Mouse (Mus musculus) CH12F3 (cell line): ENCODE data around the gene Runx1.

Source experiments
- in situ Hi-C: fragments of 300-500 bp; cut with MboI; formaldehyde crosslinking; loops from 2 replicates; pipeline ENCODE4 v1.14.3; 2020; ENCODE audit warnings: low sequenced_read_pairs

Gene Runx1

DNA sequence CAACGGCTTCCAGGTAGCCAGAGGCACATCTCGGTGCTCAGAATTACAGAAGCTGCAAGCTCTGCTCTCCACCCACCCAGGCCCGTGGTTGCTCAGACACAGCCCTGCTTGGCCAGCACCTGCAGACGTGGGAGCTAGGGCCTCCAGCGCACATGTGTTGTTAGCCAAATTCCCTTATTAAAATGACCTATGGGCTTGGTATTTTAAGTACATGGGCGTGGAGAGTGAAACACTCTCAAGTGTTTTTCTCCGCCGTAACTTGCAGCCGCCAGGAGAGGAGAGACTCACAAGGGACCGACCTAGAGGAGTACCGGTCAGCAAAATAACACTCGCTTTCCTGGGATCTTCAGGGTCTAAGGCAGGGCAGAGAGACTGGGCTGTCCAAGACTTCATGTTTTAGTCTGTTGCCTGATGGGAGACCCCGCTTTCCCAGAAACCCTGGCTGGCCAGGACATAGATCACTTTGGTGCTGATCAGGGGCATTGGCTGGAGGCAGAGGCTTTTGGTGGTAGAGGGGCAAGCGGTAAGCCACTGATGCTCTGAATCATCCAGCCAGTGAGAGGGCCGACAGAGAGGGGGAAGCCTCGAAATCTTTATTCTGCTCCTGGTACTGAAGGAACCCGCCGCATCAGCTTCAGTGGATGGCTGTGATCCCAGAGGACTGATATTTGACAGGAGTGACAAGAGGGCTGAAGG lies 151.7 kb downstream of the Runx1 start:
- in situ Hi-C loops = no loop called here

DNA sequence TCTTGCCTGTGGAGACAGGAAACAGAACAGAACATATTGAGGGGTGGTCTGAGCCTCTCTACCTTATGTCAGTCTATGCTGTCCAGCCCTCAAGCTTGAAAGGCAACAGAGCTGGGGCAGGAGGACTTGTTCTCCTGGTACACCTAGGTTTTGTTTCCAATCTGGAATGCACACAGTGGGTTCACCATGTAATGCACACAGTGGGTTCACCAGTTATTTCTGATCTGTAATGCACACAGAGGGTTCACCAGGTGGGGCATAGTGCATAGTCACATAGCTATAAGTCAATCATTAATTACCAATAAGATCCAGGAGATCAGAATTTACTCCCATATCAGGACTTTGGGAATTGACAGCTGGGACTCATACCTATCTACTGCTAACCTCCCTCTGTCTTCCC lies 157.1 kb downstream of the Runx1 start:
- in situ Hi-C loops = no loop called here

DNA sequence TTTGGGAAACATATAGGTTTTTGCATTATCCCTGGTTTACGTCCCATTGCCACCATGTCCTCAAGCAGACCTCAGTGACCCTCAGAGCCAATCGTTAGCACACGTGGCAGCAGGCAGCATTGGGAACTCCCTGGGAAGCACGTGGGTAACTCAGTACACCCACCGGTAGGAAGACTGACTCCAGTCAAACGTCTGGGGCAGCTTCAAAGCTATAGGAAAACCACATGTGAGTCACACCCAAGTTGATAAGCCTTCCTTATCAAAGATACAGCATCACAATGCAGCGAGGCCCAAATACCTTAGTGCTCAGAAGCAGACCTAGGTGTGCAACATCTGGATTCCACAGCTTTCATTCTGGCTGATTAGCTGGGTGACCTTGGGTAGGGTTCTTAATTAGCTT lies 164.2 kb downstream of the Runx1 start:
- in situ Hi-C loops = no loop called here

DNA sequence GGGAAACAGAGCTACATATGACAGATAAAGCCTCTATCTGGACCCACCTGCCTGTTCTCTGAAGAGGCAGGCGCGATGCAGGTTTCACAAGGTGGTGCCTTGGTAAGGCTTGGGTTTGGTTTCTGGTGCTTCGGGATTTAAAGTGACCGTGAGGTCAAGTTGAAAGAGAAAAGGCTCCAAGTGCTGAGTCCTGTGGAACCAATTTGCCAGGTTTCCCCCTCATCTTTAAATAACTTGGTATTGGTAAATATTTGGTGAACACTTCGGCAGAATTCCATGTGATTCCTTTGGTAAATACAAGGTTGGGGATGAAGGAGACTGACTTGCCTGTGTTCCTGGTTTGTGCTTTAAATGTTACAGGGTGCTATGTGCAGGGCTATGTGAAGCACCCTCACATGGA lies 169.2 kb downstream of the Runx1 start:
- in situ Hi-C loops = no loop called here

DNA sequence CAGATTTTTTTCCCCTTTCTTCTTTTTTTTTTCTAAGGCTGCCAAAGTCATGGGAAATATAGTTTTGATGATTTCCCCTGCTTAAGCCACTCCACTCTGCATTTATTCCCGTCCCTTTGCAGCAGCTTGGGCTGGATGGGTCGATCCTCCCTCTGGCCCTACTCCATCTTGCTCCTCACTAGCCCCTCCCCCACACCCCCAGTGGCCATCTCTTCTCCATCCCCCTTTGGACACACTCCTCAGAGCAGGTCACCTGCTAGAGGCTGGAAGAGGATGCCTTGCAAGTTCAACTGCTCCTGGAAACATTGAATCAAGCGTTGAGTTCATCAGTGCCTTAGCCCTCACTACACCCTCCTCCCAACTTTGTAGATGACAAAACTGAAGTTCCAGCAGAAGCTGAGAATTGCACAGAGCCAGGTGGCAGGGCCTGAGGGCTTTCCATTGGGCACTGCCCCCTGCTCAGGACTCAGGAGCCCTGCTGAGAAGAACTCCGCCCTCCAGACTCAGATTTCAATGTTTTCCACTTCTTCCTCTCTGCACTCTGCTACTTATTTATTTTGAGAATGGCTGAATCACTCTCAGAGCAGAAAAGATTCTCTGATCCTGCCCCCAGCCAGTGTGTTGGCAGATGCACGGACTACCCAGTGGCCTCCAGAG lies 171.5 kb downstream of the Runx1 start:
- in situ Hi-C loops = no loop called here

DNA sequence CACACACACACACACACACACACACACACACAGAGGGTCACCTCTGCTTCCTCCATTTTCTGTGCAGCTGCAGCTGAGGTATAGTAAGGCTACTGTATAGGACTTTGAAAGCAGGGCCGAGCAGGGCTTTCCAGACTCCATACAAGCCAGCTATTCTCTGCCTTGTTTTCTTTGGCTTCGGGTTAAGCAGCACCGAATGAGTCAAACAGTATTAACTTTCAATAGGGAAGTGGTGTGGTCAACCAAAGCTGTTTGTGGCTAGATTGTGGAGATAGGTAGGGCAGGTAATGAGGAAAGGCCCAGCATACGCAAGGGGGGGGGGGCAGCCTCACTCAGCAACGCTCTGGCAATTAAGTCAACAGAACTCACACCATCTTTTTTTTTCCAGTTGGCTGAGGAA lies 172.1 kb downstream of the Runx1 start:
- in situ Hi-C loops = no loop called here

DNA sequence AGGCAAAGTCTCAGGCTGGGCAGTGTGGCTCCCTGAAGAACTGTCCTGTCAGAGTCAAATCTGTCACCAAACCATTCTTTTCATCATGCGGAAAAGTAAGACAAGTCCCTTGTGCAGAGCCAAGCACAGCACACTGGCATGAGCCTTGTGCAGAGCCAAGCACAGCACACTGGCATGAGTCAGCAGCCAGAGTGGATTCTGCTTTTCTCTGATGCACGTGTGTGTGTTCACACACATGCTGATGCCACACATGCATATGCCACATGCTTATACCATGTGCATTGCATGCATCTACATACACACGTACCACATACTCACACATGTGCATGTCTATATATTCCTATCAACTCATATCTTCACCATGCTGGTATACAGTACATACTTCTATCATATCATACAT lies 174.7 kb downstream of the Runx1 start:
- in situ Hi-C loops = no loop called here

DNA sequence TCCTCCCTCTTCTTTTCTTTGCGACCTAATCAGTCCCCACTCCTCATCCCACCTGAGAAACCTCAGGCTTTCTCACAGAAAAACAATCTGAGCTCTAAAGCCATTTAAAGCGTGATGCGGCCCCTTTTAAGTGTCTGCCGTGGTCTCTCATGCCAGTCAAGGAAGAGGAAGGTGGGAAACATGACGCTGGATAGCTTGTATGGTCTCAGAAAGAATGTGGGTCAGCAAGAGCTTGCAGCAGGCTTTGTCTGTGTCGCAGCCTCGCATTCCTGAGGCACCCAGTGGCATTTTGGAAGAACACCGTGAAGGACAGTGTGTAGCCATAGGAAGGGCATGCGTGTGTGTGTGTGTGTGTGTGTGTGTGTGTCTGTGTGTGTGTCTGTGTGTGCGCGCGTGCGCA lies 179.8 kb downstream of the Runx1 start:
- in situ Hi-C loops = no loop called here

DNA sequence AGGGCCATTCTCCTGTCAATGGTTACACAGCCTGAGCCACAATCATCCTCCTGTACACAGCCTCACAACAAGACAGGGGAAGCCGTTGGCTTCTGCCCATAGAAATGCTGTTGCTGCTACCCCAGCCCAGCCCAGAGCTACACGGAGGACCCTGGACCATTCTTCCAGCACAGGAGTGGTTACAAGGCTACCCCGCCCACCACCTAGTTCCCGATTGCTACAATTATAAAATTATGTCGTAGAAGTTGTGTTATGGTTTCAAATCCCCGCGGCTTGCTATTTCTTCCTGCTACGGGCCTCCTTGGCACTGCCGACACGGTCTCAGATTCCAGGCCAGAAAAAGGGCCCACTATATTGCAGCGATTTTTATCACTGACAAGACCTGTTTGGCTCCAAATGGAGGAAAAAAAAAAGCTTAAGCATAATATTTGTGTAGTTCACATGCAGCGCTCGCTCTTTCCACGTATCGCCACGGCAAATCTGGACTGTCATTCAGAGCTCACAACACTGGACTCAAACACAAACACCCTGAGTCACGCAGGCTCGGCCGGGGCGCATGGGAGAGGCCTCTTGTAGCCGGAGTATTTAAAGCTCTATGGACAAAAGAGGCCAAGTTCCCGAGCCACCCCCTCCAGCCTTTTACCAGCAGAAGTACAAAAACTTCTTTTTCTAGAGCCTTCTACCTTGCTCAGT lies 180.4 kb downstream of the Runx1 start:
- in situ Hi-C loops = no loop called here

DNA sequence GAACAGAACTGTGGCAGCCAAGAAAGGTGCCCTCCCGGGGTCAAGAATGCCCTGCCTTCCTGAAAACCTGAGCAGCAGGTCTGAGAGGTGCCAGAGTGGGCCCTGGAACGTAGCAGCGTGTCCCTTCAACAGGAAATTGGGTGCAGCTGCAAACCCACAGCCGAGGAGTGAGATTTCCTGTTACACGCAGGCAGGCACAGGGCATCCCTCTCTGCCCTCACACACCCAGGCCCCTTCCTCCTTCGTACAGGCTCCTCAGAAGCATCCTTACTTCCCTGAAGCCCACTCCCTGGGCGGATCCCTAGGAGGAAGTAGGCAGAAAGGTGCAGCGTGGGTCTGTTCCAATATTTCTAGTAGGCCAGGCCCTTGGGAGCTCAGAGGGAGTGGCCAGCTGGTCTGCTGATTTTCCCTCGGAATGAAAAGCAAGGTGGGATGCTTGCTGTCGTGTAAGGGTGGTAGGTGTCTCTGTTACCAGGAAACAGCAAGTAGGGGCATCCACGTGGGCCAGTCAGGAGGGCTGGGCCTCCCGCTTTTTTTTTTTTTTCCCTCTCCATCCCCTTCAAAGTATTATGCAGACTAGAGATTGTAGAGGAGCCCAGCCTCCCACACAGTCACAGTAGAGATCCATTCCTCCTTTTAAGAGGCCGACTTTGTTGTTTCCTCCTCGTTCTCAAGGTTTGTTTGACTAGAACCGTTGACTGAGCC lies 181.1 kb downstream of the Runx1 start:
- in situ Hi-C loops = no loop called here

DNA sequence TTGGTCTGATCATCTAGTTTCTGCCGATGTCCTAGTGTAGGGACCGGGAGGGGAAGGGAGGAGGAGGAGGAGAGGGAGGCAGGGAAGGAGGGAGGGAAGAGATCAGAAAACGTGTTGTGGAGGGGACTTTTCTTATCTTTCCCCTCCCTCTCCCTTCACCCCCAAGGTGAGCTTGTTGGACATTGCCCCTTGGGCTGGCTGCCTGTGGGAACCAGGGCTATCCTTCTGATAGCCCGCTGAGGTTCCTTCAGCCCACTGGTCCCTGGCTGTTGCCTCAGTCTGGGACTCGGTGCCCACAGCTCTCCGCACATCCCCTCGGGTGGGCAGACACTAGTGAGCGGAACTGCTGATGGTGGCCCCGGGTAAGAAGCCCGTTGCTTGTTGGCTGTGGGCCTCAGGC lies 181.6 kb downstream of the Runx1 start:
- in situ Hi-C loops = no loop called here

DNA sequence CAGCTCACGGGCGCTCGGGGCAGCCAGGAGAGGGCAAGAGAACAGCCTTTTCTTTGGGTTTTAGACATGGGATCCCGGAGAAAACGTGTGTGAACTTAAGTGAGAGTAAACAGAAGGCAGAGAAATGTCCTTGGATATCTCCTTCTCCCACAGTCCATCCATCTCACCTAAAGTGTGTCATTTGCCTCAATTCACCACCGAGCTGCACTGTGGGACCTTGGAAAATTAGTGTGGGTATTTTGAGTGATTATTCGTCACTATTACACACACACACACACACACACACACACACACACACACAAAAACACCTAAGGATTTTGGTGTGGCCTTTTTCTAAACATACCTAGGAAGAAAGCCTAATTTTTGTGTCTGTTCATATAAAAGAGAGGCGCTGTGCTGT lies 183.7 kb downstream of the Runx1 start:
- in situ Hi-C loops = no loop called here

DNA sequence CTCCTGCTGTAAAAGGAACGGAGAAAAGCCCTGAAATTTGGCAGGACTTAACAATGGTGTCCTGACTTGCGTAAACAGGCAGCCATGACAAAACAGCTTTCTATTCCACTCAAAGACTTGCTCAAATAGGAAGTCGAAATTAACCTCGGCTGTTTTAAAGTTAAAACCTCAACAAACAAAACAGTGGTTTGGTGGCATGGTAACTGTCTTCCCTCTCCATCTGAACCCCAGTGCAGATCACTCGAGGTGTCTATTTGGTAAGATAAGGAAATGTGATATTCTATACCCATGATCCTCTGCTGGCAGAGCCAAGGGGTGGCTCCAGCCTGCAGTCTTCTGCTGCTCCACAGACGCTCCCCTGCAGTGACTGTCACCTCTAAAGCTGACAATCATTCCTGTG lies 184.9 kb downstream of the Runx1 start:
- in situ Hi-C loops = no loop called here

DNA sequence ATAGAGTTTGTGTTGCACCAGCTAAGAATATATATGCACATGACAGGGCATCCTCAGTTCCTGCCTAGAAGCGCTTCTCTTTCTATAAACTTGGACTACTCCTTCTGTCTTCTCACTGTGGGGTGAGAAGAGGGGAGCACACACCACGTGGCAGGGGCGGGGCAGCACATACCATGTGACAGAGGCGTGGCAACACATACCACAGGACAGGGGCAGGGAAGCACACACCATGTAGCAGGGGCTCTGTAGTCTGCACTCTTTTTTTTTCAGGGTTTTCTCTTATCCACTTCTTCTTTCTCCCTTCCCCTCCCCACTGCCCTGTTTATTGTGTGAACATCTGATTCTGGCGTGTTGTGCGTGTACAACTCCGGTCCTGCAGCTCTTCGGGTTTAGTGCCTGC lies 186.9 kb downstream of the Runx1 start:
- in situ Hi-C loops = no loop called here

DNA sequence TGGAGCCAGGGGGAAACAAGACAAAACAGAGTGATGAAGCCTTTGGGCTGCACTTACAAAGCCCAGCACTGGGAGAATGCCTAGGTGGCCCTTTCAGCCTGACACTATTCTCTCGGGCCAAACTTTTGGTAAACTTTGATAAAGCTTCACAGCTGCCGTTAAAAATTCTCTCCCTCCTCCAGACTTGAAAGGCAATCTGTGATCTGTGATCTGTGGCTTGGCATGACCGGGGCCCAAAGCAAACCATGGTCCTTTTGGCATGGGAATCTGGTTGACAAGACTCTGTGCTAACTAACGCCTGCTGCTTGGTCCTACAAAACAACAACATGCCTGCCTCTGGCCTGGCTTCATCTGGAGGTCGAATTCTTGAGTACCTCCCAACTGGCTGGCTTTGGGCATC lies 188.9 kb downstream of the Runx1 start:
- in situ Hi-C loops = no loop called here

DNA sequence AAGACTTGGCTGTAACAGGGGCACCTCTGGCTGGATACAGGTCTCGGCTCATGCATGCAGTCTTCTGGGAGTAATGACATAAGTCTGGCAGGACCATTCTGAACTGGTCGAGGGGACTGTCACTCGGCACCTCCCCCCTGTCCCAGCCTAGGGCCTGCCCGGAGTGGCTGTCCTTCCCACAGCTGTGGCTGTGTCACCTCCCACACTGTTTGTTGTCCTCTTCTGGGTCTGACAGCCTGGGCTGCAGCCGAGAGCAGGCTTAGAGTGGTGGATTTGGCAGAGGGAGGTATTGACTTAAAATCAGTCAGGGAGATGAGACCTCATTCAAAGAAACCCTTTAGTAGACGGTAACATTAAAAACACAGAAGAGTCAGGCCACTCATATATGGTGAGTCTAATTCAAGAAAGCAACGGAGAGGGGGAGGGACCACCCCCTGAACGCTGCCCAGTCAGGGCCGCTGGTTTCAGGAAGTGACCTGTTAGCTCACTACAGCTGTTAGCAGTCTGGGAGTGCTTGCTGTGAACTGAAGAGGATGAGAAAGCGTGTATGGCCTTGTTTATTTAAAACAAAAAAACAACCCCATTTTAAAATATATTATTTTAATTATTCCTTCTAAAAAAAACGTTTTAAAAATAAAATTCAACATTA lies 193.7 kb downstream of the Runx1 start:
- in situ Hi-C loops = no loop called here

DNA sequence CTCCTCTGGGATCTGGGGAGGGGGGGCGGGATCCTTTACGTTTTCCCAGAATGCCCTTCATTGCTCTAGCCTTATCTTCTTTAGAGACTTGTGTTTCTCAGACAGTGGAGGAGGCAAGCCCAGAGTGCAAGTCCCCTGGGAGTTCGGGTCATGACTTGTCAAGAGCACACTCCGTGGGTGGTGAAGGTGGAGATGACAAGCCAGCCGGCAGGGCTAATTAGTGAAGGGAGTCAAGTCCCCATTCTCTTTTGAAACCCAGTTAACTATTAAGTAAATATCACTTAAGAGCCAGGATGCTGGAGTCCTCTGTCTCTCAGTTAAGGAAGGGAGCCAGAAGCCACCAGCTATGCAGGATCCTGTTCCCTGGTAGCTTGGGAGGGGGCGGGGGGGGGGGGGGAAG lies 194.3 kb downstream of the Runx1 start:
- in situ Hi-C loops = no loop called here

DNA sequence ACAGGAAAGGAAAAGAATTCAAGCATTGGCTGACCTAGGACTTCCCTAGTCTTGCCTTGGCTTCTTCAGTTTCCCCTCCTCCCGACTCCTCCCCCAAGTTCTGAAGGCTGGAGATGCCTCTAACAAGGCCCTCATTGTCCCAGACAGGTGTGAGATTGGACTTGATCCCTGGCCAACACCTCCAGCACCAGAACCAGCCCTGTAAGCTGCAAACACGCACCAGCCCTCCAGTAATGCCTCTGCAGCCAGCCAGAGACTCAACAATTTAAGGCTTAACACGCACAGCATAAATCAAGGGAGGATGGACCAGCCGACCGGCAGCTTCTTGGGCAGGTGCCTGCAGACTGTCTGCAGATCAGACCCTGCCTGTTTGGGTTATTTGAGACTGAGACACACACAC lies 195.0 kb downstream of the Runx1 start:
- in situ Hi-C loops = no loop called here

DNA sequence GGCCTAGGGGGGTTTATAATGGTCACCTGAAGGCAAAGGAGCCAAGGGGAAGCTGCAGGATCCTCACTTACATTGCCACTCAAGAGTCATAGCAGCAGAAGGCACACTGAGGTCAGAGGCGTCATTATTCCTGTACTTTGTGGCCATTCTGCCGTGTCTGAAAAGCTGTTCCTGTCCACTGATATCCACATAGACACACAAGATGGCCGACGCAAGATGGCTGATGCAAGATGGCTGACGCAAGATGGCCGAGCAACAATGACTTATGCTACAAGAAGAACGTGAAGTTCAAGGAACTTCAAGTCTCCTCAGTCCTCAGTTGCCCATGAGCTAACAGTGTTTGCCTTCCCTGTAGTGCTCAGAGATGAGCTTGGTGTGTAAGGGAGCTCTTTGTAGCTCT lies 196.1 kb downstream of the Runx1 start:
- in situ Hi-C loops = no loop called here

DNA sequence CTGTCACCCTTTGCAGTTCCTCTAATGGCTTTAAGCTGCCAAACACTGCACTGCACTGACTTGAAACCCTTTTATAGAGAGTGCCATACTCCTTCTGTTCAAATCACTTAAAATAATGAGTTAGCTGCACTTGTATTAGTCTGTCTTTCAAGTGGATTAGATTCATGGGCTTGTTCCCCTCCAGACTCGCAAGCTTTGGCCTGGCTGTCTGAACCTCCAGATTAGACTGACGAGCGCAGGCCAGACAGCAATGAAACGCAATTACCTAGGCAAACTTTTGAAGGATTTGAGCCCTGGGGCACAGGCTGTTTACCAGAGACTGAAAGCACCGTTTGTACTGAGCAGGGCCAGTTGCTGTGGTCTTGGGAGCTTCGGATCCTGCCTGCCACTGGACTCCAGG lies 198.7 kb downstream of the Runx1 start:
- in situ Hi-C loops = no loop called here

DNA sequence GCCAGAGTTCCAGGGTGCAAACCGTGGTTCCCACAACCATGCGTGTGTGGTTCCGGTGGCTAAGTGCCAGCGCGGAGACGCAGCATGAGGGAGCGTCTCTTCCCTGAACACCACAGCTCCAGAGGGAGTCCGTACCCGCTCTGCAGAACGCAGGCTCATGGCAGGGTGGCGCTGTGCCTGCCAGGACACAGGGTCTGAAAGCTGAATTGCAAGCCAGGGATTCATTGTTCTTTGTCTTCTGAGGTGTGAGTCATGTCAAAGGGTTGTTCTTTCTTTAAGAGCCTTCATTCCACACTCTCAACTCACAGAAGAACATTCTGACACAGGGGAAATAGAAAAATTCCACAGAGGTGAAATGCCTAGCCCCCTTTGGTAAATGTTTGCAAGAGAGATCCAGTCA lies 202.0 kb downstream of the Runx1 start:
- in situ Hi-C loops = no loop called here
